Comparison of ENCODE assay signal across 8 mouse cellular contexts in the genomic region with DNA sequence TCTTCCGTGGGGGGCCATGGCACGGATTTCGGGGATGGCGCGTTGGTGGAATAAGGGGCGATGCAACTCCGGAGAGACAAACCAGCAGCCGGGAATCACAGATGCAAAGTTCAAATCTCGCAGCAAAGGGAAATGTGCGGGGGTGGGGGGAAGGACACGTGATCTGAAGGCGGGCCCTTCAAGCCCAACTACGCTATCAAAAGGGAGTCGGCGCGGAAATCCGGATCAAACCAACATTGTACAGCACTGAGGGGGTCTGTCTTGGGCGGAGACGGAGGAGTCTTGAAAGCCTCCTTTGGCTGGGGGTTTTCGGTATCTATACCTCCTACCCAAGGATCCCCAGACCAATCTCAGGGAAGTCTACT. TPM values are rescaled to one million over a fixed set of nuclear protein-coding genes. Genes with fewer than 3 reads are reported as not detected.
DNase-seq lines count a peak whose midpoint lies in the region; ATAC-seq lines count a peak whose summit lies in the region.

A gene (minus strand): TSS at position 202 of the 365 bp plus-strand sequence.

- under 1% methylated on average over 20 of the region's 20 CpGs for WGBS in heart, embryonic 13.5 days
- under 1% methylated on average over 20 of the region's 20 CpGs for WGBS in liver, embryonic 12.5 days (ENCODE audit: insufficient replicate concordance)
- under 1% methylated on average over 20 of the region's 20 CpGs for WGBS in stomach, embryonic 15.5 days

- peak within 1 kb of the TSS; percentile 95 for H3K27ac ChIP-seq in heart, embryonic 13.5 days (replicated peaks)
- peak within 1 kb of the TSS; percentile 86 for H3K27ac ChIP-seq in liver, embryonic 12.5 days
- H3K27ac ChIP-seq in stomach, embryonic 15.5 days, result peak within 1 kb of the TSS; percentile 91

- no peaks in the 10 kb centered on the region for H3K27me3 ChIP-seq in heart, embryonic 13.5 days (replicated peaks)
- no peaks in the 10 kb centered on the region for H3K27me3 ChIP-seq in liver, embryonic 12.5 days (replicated peaks)
- H3K27me3 ChIP-seq in stomach, embryonic 15.5 days (replicated peaks), result no peaks in the 10 kb centered on the region

- peak; percentile 93 for ATAC-seq in erythroid progenitor cell, adult 5-6 weeks (replicated peaks; ENCODE audit: low FRiP score, poor library complexity, severe bottlenecking)
- peak; percentile 81 for ATAC-seq in heart, embryonic 13.5 days (ENCODE audit: extremely low read depth, insufficient number of reproducible peaks, low FRiP score, low TSS enrichment)
- ATAC-seq in liver, embryonic 12.5 days, result peak; percentile 93
- peak; percentile 96 for ATAC-seq in stomach, embryonic 15.5 days (ENCODE audit: insufficient read depth, low FRiP score, low read depth)

- H3K36me3 ChIP-seq in heart, embryonic 13.5 days, result peaks cover 49% of the 10 kb centered on the region
- H3K36me3 ChIP-seq in liver, embryonic 12.5 days, result peaks cover 50% of the 10 kb centered on the region
- peaks cover 11% of the 10 kb centered on the region for H3K36me3 ChIP-seq in stomach, embryonic 15.5 days

- H3K4me2 ChIP-seq in heart, embryonic 13.5 days, result peak within 1 kb of the TSS; percentile 81
- H3K4me2 ChIP-seq in liver, embryonic 12.5 days, result peak within 1 kb of the TSS; percentile 87
- peak within 1 kb of the TSS; percentile 71 for H3K4me2 ChIP-seq in stomach, embryonic 15.5 days

- H3K9me3 ChIP-seq in heart, embryonic 13.5 days, result no peaks in the 10 kb centered on the region
- H3K9me3 ChIP-seq in liver, embryonic 12.5 days (replicated peaks), result no peaks in the 10 kb centered on the region
- H3K9me3 ChIP-seq in stomach, embryonic 15.5 days, result no peaks in the 10 kb centered on the region

- peaks cover 22% of the 10 kb centered on the region for H3K4me1 ChIP-seq in heart, embryonic 13.5 days
- peaks cover 28% of the 10 kb centered on the region for H3K4me1 ChIP-seq in liver, embryonic 12.5 days
- 0 out of 2 replicates have a peak, but pooled peaks cover 4% of the 10 kb centered on the region for H3K4me1 ChIP-seq in stomach, embryonic 15.5 days

- peak; percentile 91 for DNase-seq in CD4-positive helper T cell, adult 2 months (ENCODE audit: low read depth, low spot score)
- DNase-seq in brain, embryonic 18.5 days (ENCODE audit: low read depth, low spot score), result peak; percentile 93
- peak; percentile 92 for DNase-seq in kidney, postnatal 10 days
- peak; percentile 76 to 85 for DNase-seq in natural killer cell, adult 2 months (ENCODE audit: low spot score in 2 of 2)

- H3K4me3 ChIP-seq in heart, embryonic 13.5 days, result peak within 1 kb of the TSS; percentile 96
- H3K4me3 ChIP-seq in liver, embryonic 12.5 days, result peak within 1 kb of the TSS; percentile 93
- H3K4me3 ChIP-seq in stomach, embryonic 15.5 days (replicated peaks), result peak within 1 kb of the TSS; percentile 91

- H3K9ac ChIP-seq in heart, embryonic 13.5 days, result peak within 1 kb of the TSS; percentile 98
- peak within 1 kb of the TSS; percentile 88 for H3K9ac ChIP-seq in liver, embryonic 12.5 days
- H3K9ac ChIP-seq in stomach, embryonic 15.5 days, result peak within 1 kb of the TSS; percentile 86

RNA-seq across cellular contexts. Expression of the gene that starts here (rescaled TPM):
- 59.8 and 66.2 TPM in 2 replicates for total RNA-seq in erythroid progenitor cell, adult 5-6 weeks (2015; ENCODE audit: low replicate concordance)
- total RNA-seq in erythroid progenitor cell, adult 5-6 weeks (2017; ENCODE audit: low replicate concordance), result 21.6 and 28.2 TPM in 2 replicates
- 272 and 285 TPM in 2 replicates for polyA plus RNA-seq in heart, embryonic 13.5 days (2015; fragmentation: Nextera tagmentation; extraction: Ambion mirVana)
- 163 and 165 TPM in 2 replicates for polyA plus RNA-seq in liver, embryonic 12.5 days (2016; fragmentation: Nextera tagmentation; extraction: Ambion mirVana)
- 221 and 237 TPM in 2 replicates for polyA plus RNA-seq in stomach, embryonic 15.5 days (2015; fragmentation: Nextera tagmentation; extraction: Ambion mirVana)

Comparison
In these comparisons a context has a peak if more than half of its experiments do, and no peak if none do; other contexts are left out.
1. Peak in every context shown above with its lines: DNase-seq, ATAC-seq, H3K4me3 ChIP-seq and H3K27ac ChIP-seq.